Mouse (Mus musculus) embryonic fibroblast, embryonic 13.5 days (primary cell): ENCODE results near the gene Ndnf.

Experiments used
- CTCF ChIP-seq: IDR thresholded peaks from 2 replicates; pipeline ENCODE4 v1.5.1; 2011; ENCODE audit warnings: mild to moderate bottlenecking, control low read depth, low read length, moderate library complexity, borderline replicate concordance; ENCODE audit not compliant: insufficient read depth
- POLR2A ChIP-seq: IDR thresholded peaks from 2 replicates; pipeline ENCODE4 v1.6.1; 2011; ENCODE audit warnings: low read depth, mild to moderate bottlenecking, control low read depth, low read length, moderate library complexity

- TF ChIP-seq POLR2A (no peak), CTCF (no peak)
Observed at GRCm38 (mm10) chr6:65632184-65632583, 39.2 kb upstream of the Ndnf start.
